Mouse (Mus musculus) neural tube, embryonic 15.5 days (tissue): Measurements from ENCODE around the gene Slit3. TPM values are rescaled to one million over a fixed set of nuclear protein-coding genes. Genes with fewer than 3 reads are reported as not detected.

ENCODE experiments used
- ATAC-seq: fragments of 200-750 bp; cut with Nextera tagmentation; 2 replicates; pipeline ENCODE4 v1.8.0; 2017; ENCODE audit warnings: mild to moderate bottlenecking, moderate TSS enrichment, moderate library complexity; ENCODE audit not compliant: low FRiP score
- H3K27ac ChIP-seq: fragments of 300-500 bp; sonication (generic); replicated peaks from 2 replicates; pipeline ENCODE4 v1.5.1; 2015; ENCODE audit warnings: mild to moderate bottlenecking, inconsistent platforms
- H3K27me3 ChIP-seq: fragments of 300-500 bp; sonication (generic); replicated peaks from 2 replicates; pipeline ENCODE4 v1.6.1; 2015; ENCODE audit warnings: inconsistent platforms
- H3K36me3 ChIP-seq: fragments of 300-500 bp; sonication (generic); 2 replicates; pipeline ENCODE4 v1.6.1; 2015; ENCODE audit warnings: inconsistent platforms
- H3K4me1 ChIP-seq: fragments of 300-500 bp; sonication (generic); 2 replicates; pipeline ENCODE4 v1.6.1; 2015; ENCODE audit warnings: inconsistent platforms
- H3K4me2 ChIP-seq: fragments of 300-500 bp; sonication (generic); 2 replicates; pipeline ENCODE4 v1.6.1; 2015; ENCODE audit warnings: inconsistent platforms, mild to moderate bottlenecking, moderate library complexity
- H3K4me3 ChIP-seq: fragments of 300-500 bp; sonication (generic); replicated peaks from 2 replicates; pipeline ENCODE4 v1.5.1; 2015; ENCODE audit warnings: mild to moderate bottlenecking, inconsistent platforms
- H3K9ac ChIP-seq: fragments of 300-500 bp; sonication (generic); replicated peaks from 2 replicates; pipeline ENCODE4 v1.6.1; 2015; ENCODE audit warnings: mild to moderate bottlenecking, inconsistent platforms
- H3K9me3 ChIP-seq: fragments of 300-500 bp; sonication (generic); replicated peaks from 2 replicates; pipeline ENCODE4 v1.6.1; 2016; ENCODE audit warnings: inconsistent platforms
- WGBS: fragments of 180-500 bp; shearing (Covaris S2); methylation state at CpG from one replicate; pipeline ENCODE4 v1.1.7; 2015; ENCODE audit warnings: mixed read lengths; 5-methylcytosine and 5-hydroxymethylcytosine counted together
- polyA plus RNA-seq: library from polyadenylated mRNA; unstranded; fragments of >200 nt; fragmentation: Nextera tagmentation; extraction: Ambion mirVana; gene quantifications from 2 replicates; pipeline ENCODE4 v1.2.1, GENCODE M21; 2015

Gene Slit3
- polyA plus RNA-seq, 1 experiment from 2014 or later = 26.2 TPM

DNA sequence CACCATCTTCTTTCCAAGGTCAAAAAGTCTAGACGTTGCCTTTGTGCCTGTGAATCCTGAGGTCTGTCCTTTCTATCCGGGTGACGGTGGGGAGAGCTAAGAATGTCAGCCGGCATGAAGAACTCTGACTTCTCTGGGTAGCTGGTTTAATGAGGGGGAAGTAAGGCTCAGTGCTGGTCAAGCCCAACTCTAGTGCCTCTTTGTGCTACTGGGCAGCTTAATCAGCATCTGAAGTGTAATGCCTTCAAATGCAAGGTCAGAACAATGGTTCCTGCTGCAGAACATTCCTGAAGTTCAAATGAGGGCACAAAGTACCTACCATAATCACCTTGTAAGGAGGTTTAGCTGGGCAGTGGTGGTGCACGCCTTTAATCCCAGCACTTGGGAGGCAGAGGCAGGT is 366.9 kb downstream of the Slit3 start:
- no peak overlapping the region for H3K27ac ChIP-seq
- no peak overlapping the region for H3K4me3 ChIP-seq
- 0 out of 2 replicates have a peak, but pooled peaks cover 9% of the 10 kb centered on the region for H3K27me3 ChIP-seq
- no peaks in the 10 kb centered on the region for H3K36me3 ChIP-seq
- WGBS = 75% methylated on average over 5 of the region's 5 CpGs
- ATAC-seq = no peak
- H3K4me2 ChIP-seq = no peak overlapping the region
- H3K4me1 ChIP-seq = peaks cover 10% of the 10 kb centered on the region
- no peak overlapping the region for H3K9ac ChIP-seq
- H3K9me3 ChIP-seq = no peaks in the 10 kb centered on the region

DNA sequence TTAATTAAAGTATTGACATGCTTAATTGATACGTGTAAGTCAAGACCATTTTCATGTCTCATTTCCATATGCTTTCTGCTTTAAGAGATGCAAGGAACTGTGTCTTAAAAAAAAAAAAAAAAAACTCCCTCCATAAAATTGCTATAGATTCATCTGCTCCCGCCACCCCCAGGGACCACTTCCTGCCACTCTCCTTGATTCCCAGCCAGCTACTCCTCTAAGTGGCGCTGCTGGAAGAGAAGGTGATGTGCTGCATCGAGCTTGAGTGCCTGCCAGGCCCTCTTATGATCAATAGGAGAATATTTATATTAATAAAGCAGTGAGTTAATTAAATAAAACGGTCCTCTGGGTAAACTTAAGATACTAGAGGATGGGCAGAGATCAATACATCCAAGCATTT is 370.7 kb downstream of the Slit3 start:
- H3K4me3 ChIP-seq = no peak overlapping the region
- no peaks in the 10 kb centered on the region for H3K36me3 ChIP-seq
- peaks cover 11% of the 10 kb centered on the region; the same call in 1 of the 2 replicates for H3K27me3 ChIP-seq
- 35% methylated on average over 5 of the region's 5 CpGs for WGBS
- no peak for ATAC-seq
- no peak overlapping the region for H3K4me2 ChIP-seq
- no peak overlapping the region for H3K27ac ChIP-seq
- H3K9me3 ChIP-seq = no peaks in the 10 kb centered on the region
- H3K4me1 ChIP-seq = peaks cover 6% of the 10 kb centered on the region
- no peak overlapping the region for H3K9ac ChIP-seq

DNA sequence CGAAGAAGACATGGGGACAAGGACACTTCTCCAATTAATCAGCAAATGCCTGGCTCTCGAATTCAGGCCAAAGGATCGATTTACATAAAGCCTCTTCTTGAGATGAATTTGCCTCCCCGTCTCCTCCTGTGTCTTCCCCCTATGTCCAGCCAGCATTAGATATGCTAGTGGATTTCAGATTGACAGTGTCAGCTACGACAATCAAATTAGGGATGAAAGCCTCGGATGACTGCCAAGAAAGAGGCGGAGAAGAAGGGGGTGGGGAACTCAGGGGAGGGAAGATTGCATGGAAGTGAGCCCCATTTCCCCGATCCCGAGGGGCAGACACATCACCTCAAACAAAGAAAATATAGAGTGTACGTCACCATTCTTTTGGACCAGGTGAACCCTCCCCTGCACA is 375.9 kb downstream of the Slit3 start:
- Histone ChIP-seq H3K9me3 (no peaks in the 10 kb centered on the region), H3K4me3 (no peak overlapping the region), H3K9ac (no peak overlapping the region), H3K27me3 (peaks cover 6% of the 10 kb centered on the region; the same call in 1 of the 2 replicates), H3K4me1 (no peaks in the 10 kb centered on the region; the same call in 1 of the 2 replicates), H3K36me3 (no peaks in the 10 kb centered on the region), H3K4me2 (no peak overlapping the region), H3K27ac (no peak overlapping the region)
- WGBS = 83% methylated on average over 10 of the region's 10 CpGs
- no peak for ATAC-seq

DNA sequence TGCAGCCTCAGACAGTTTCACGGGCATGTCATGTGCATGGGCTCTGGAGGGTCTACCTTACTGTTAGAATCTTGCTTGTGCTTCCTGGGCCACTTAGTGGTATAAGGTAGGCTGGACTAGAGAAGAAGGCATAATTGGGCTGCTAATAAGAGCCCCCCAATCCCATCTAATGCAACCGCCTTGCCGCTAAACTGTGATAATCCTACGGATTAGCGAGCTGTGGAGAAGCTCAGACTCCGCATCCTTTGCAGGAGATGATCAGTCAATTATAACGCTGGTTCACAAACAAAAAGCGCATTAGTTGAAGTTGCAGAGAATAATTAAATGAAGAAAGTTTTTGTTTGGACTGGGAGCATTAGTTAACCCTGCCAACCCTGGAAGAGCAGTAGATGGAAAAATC is 376.9 kb downstream of the Slit3 start:
- no peaks in the 10 kb centered on the region for H3K9me3 ChIP-seq
- WGBS = 86% methylated on average over 8 of the region's 8 CpGs

DNA sequence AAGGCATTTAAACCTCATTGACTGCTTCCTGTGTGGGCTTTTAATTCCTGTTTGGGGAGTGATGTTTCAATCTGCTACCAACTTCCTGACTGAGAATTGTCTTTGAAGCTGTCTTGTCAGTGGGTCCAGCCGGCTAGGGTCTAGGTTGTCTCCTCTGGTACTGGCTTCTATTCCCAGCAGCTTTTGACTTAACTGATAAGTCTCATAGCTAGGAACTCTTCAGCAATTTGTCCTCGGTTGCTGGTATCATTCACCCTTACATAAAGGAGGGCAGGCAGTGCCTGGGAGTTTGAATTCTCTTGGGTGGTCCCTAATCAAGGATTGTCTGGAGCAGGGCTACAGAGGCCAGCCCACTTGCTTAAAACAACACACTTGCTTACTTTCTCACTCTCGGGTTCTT is 381.1 kb downstream of the Slit3 start:
- Histone ChIP-seq H3K4me3 (no peak overlapping the region), H3K36me3 (no peaks in the 10 kb centered on the region), H3K9ac (no peak overlapping the region), H3K9me3 (no peaks in the 10 kb centered on the region), H3K27me3 (peaks cover 15% of the 10 kb centered on the region), H3K4me1 (peaks cover 2% of the 10 kb centered on the region; the same call in 1 of the 2 replicates), H3K4me2 (no peak overlapping the region), H3K27ac (no peak overlapping the region)
- WGBS = 16% methylated on average over 3 of the region's 3 CpGs
- ATAC-seq = no peak

More for the DNA sequence above, 376.9 kb downstream of the Slit3 start:
- Histone ChIP-seq H3K36me3 (no peaks in the 10 kb centered on the region), H3K9ac (no peak overlapping the region), H3K4me1 (no peaks in the 10 kb centered on the region; the same call in 1 of the 2 replicates), H3K4me3 (no peak overlapping the region), H3K27ac (no peak overlapping the region), H3K27me3 (peaks cover 5% of the 10 kb centered on the region; the same call in 1 of the 2 replicates), H3K4me2 (no peak overlapping the region)
- ATAC-seq = no peak

DNA sequence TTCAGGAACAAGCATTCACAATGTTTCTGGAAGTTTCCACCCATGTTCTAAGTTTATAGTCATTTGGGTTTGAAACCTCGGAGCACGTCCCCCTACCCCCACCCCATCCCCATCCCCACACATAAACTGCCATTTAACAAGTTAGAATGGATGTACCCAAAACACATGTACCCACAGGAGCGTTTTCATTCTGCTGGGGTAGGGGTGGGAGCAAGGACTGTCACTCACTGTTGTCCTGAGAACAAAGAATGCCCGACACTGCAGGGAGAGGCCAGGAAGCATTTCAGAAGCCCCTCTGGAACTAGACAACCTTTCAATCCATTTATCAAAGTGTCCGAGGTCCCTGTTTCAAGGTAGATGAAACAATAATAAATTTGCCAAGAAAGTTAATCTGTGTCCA is 383.0 kb downstream of the Slit3 start:
- H3K4me1 ChIP-seq = peaks cover 8% of the 10 kb centered on the region; the same call in 1 of the 2 replicates
- H3K27ac ChIP-seq = no peak overlapping the region
- no peaks in the 10 kb centered on the region for H3K36me3 ChIP-seq
- H3K27me3 ChIP-seq = peaks cover 15% of the 10 kb centered on the region; the same call in 1 of the 2 replicates
- H3K4me3 ChIP-seq = no peak overlapping the region
- H3K9ac ChIP-seq = no peak overlapping the region
- 23% methylated on average over 5 of the region's 5 CpGs for WGBS
- no peak for ATAC-seq
- no peaks in the 10 kb centered on the region for H3K9me3 ChIP-seq
- no peak overlapping the region for H3K4me2 ChIP-seq

DNA sequence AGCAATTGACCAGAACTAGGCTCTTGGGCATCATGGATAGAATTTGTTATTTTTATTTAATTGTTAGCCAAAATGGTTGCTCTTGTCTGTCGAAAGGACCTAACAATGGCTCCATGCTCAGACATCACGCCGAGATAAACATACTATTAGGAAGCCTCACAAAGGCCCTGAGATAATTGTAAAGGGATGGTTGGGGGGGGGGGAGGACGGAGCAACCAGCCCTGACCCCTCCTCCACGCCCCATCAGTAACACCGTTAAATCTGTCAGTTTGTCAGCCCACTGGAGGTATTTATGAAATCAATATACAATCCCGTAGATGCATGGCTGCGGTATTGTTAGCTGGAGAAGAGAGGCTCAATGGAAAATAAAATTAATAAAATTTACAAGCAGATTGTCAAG is 383.9 kb downstream of the Slit3 start:
- Histone ChIP-seq H3K9ac (no peak overlapping the region), H3K4me2 (no peak overlapping the region), H3K9me3 (no peaks in the 10 kb centered on the region), H3K36me3 (no peaks in the 10 kb centered on the region), H3K27ac (no peak overlapping the region), H3K4me1 (peaks cover 8% of the 10 kb centered on the region; the same call in 1 of the 2 replicates), H3K4me3 (no peak overlapping the region), H3K27me3 (peaks cover 15% of the 10 kb centered on the region; the same call in 1 of the 2 replicates)
- no peak for ATAC-seq
- WGBS = 21% methylated on average over 8 of the region's 8 CpGs

DNA sequence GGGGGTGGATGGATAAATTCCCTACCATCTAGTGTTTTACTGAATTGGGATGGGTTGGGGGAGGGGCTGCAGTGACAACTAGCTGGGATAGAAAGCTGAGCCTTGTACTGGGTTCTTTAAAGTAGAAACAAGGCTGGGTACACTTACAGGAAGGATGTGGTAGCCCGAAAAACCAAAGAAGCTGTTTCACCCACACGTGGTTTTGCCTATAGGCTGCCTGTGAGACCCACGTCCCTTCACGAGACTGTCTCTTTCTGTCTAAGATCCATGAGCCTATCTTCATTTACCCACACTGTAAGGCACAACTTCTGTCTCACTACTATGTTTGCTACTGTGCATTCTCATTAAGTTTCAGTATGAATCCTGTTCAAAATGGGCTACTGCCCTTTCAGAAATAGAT is 384.3 kb downstream of the Slit3 start:
- Histone ChIP-seq H3K4me3 (no peak overlapping the region), H3K9me3 (no peaks in the 10 kb centered on the region), H3K4me1 (peaks cover 12% of the 10 kb centered on the region; the same call in 1 of the 2 replicates), H3K27ac (no peak overlapping the region), H3K4me2 (no peak overlapping the region), H3K36me3 (no peaks in the 10 kb centered on the region), H3K27me3 (peaks cover 15% of the 10 kb centered on the region; the same call in 1 of the 2 replicates), H3K9ac (no peak overlapping the region)
- WGBS = 54% methylated on average over 4 of the region's 4 CpGs
- ATAC-seq = no peak

DNA sequence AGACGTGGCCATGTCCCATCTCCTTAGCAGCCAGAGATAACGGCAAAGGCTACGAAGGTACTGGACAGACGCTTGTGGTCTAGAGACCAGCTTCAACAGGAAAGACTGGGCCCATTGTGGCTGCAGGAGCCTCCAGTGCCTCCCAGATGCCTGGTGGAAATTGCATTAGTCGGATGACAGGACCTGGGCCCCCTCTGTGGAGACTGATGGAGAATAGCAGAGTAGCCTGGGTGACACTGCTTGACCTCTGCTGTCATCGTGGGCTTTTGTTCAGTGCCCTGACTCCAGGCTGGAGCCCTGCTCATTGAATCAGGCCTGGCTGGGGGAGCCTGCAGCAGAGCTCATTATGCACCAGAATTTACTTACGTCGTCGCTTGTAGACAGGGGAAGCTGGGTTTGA is 384.8 kb downstream of the Slit3 start:
- 21% methylated on average over 9 of the region's 9 CpGs for WGBS
- H3K4me3 ChIP-seq = no peak overlapping the region
- peaks cover 15% of the 10 kb centered on the region; the same call in 1 of the 2 replicates for H3K27me3 ChIP-seq
- H3K36me3 ChIP-seq = no peaks in the 10 kb centered on the region
- no peaks in the 10 kb centered on the region for H3K9me3 ChIP-seq
- no peak overlapping the region for H3K4me2 ChIP-seq
- no peak for ATAC-seq
- H3K9ac ChIP-seq = no peak overlapping the region
- H3K27ac ChIP-seq = no peak overlapping the region
- peaks cover 12% of the 10 kb centered on the region; the same call in 1 of the 2 replicates for H3K4me1 ChIP-seq

DNA sequence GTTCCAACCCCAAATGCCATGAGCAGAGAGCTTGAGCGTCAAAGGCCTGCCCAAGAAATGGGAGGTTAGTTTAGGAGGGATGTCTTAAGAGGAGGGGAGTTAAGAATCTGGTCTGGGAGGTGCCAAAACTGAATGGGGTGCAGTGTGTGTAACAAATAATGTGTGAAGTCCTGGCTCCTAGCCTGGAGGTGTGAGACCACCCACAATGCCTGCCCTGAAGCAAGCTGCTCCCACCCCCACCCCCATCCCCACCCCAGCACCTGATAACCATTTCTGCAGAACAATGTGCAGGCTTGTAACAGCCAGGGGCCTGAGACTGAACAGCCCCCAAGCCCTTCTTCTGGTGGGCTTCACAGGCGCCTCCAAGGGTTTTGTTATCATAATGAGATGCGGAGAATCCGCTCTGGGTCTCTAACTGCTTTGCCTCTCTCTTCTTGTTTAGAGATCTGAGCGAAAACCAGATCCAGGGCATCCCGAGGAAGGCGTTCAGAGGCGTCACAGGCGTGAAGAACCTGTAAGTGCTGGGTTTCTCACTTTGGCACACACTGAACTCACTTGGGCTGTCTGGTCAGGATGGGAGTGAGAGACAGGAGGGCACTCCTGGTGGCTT is 386.9 kb downstream of the Slit3 start:
- ATAC-seq = no peak
- Histone ChIP-seq H3K4me2 (no peak overlapping the region), H3K27me3 (peaks cover 15% of the 10 kb centered on the region; the same call in 1 of the 2 replicates), H3K36me3 (no peaks in the 10 kb centered on the region), H3K4me1 (peaks cover 15% of the 10 kb centered on the region), H3K9ac (no peak overlapping the region), H3K4me3 (no peak overlapping the region), H3K27ac (no peak overlapping the region), H3K9me3 (no peaks in the 10 kb centered on the region)
- 42% methylated on average over 9 of the region's 9 CpGs for WGBS

DNA sequence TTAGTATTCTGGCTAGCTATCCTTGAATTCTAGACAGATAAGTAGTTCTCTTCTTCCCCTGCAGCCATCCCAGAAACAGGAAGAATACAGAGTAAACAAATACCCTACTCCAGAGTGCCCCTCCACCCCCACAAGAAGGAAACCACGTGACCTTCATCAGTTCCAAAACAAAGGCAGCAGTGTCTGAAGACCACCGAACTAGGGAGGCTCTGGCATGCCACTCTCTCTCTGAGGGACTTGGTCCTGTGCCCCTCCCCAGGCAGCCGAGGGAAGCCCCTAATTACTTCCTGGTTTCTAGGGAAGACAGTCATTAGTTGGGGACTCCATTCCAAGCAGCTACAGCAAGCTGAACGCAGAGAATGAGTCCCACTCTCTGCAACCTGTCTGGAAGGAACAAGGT is 391.7 kb downstream of the Slit3 start:
- peak; percentile 36; the same call in 1 of the 2 replicates for ATAC-seq

DNA sequence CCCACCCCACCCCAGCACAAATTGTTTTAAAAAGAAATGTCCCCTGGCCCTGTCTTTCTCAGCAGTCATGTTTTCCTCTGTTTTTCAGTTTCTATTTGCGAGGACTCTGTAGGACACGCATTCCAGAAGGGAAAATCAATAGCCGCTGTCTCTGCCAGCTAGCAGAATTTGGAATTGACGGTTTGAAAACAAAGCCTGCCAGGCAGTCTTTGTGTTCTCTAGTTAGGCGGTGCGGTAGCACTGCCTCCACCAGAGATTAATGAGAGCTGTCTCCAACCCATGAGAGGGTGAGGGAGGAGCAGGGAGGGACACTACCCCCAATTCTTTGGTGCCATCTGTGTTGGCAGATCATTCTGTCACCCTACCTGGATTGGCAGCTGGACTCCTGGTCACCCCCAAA is 392.3 kb downstream of the Slit3 start:
- no peak overlapping the region for H3K4me2 ChIP-seq
- H3K27ac ChIP-seq = peak overlapping the region; percentile 18; the same call in 1 of the 2 replicates
- H3K36me3 ChIP-seq = no peaks in the 10 kb centered on the region
- no peak overlapping the region for H3K9ac ChIP-seq
- no peaks in the 10 kb centered on the region; the same call in 1 of the 2 replicates for H3K27me3 ChIP-seq
- H3K9me3 ChIP-seq = no peaks in the 10 kb centered on the region
- whole genome bisulfite sequencing = 13% methylated on average over 6 of the region's 6 CpGs
- H3K4me1 ChIP-seq = peaks cover 15% of the 10 kb centered on the region
- 0 out of 2 replicates have a peak, but pooled peaks have one; percentile 33 for ATAC-seq
- no peak overlapping the region for H3K4me3 ChIP-seq

More for the DNA sequence above, 391.7 kb downstream of the Slit3 start:
- Histone ChIP-seq H3K4me2 (no peak overlapping the region), H3K4me1 (peaks cover 19% of the 10 kb centered on the region), H3K36me3 (no peaks in the 10 kb centered on the region), H3K27me3 (no peaks in the 10 kb centered on the region; the same call in 1 of the 2 replicates), H3K4me3 (no peak overlapping the region), H3K9me3 (no peaks in the 10 kb centered on the region), H3K27ac (no peak overlapping the region), H3K9ac (no peak overlapping the region)
- WGBS = 5% methylated on average over 4 of the region's 4 CpGs
